Mouse (Mus musculus) bone marrow macrophage, adult 2 months (primary cell): ENCODE results near the gene Pstk.

Source experiments
- CTCF ChIP-seq: IDR thresholded peaks from 2 replicates; pipeline ENCODE4 v1.5.1; 2012; ENCODE audit warnings: low read depth, mild to moderate bottlenecking, low read length, moderate library complexity
- POLR2A ChIP-seq: IDR thresholded peaks from 2 replicates; pipeline ENCODE4 v1.6.1; 2012; ENCODE audit warnings: mild to moderate bottlenecking, low read depth, low read length, borderline replicate concordance

GRCm38 (mm10) chr7:131356105-131356504, 14.8 kb upstream of the Pstk start:
- TF ChIP-seq POLR2A (no peak), CTCF (no peak)
